Comparison of ENCODE assay signal across 8 mouse cellular contexts in genomic region chr2:119476166-119476565, GRCm38 (mm10). TPM values are rescaled to one million over a fixed set of nuclear protein-coding genes. Genes with fewer than 3 reads are reported as not detected.
DNase-seq lines count a peak whose midpoint lies in the region; ATAC-seq and TF ChIP-seq lines count a peak whose summit lies in the region.

No protein-coding gene starts in this region.

- H3K27me3 ChIP-seq in embryonic facial prominence, embryonic 12.5 days: no peaks in the 10 kb centered on the region
- no peaks in the 10 kb centered on the region for H3K27me3 ChIP-seq in intestine, embryonic 14.5 days (replicated peaks; ENCODE audit: control insufficient read depth, insufficient read depth, low read length)
- H3K27me3 ChIP-seq in midbrain, postnatal 0 days (ENCODE audit: insufficient read depth, low read length): no peaks in the 10 kb centered on the region

- no peak for ATAC-seq in embryonic facial prominence, embryonic 12.5 days (ENCODE audit: insufficient number of reproducible peaks, insufficient read depth, low FRiP score, low TSS enrichment)
- ATAC-seq in intestine, embryonic 14.5 days (replicated peaks; ENCODE audit: low FRiP score, low TSS enrichment, low read depth): no peak
- no peak for ATAC-seq in midbrain, postnatal 0 days (ENCODE audit: low FRiP score)

- WGBS in embryonic facial prominence, embryonic 12.5 days: 13% methylated on average over 7 of the region's 7 CpGs
- 13% methylated on average over 7 of the region's 7 CpGs for WGBS in intestine, embryonic 14.5 days
- WGBS in midbrain, postnatal 0 days: 21% methylated on average over 7 of the region's 7 CpGs

- peak overlapping the region; percentile 98 for H3K9ac ChIP-seq in embryonic facial prominence, embryonic 12.5 days
- H3K9ac ChIP-seq in intestine, embryonic 14.5 days (ENCODE audit: low read length): peak overlapping the region; percentile 99
- H3K9ac ChIP-seq in midbrain, postnatal 0 days (replicated peaks; ENCODE audit: low read length, poor library complexity, severe bottlenecking): peak overlapping the region; percentile 99; the same call in 1 of the 2 replicates

- 0 out of 2 replicates have a peak, but pooled peaks cover 5% of the 10 kb centered on the region for H3K36me3 ChIP-seq in embryonic facial prominence, embryonic 12.5 days
- H3K36me3 ChIP-seq in intestine, embryonic 14.5 days (ENCODE audit: control insufficient read depth, insufficient read depth, low read length): peaks cover 2% of the 10 kb centered on the region; the same call in 1 of the 2 replicates
- H3K36me3 ChIP-seq in midbrain, postnatal 0 days (ENCODE audit: insufficient read depth, low read length): no peaks in the 10 kb centered on the region

- H3K27ac ChIP-seq in layer of hippocampus, adult 2 months: peak overlapping the region; percentile 100; the same call in 1 of the 2 replicates
- no peak overlapping the region; the same call in 1 of the 2 replicates for H3K27ac ChIP-seq in embryonic facial prominence, embryonic 12.5 days
- no peak overlapping the region; the same call in 1 of the 2 replicates for H3K27ac ChIP-seq in intestine, embryonic 14.5 days (ENCODE audit: low read depth)
- H3K27ac ChIP-seq in midbrain, postnatal 0 days (ENCODE audit: low read depth, low read length): no peak overlapping the region

- H3K4me2 ChIP-seq in embryonic facial prominence, embryonic 12.5 days (replicated peaks): peak overlapping the region; percentile 65
- peak overlapping the region; percentile 72 for H3K4me2 ChIP-seq in intestine, embryonic 14.5 days (ENCODE audit: low read length)
- peak overlapping the region; percentile 69 for H3K4me2 ChIP-seq in midbrain, postnatal 0 days (ENCODE audit: low read depth, low read length, poor library complexity, severe bottlenecking)

- H3K4me3 ChIP-seq in layer of hippocampus, adult 2 months: peak overlapping the region; percentile 96
- H3K4me3 ChIP-seq in embryonic facial prominence, embryonic 12.5 days: peak overlapping the region; percentile 91
- H3K4me3 ChIP-seq in intestine, embryonic 14.5 days (ENCODE audit: low read depth, low read length): peak overlapping the region; percentile 96
- peak overlapping the region; percentile 92 for H3K4me3 ChIP-seq in midbrain, postnatal 0 days (ENCODE audit: low read depth, low read length)

- peaks cover 8% of the 10 kb centered on the region for H3K4me1 ChIP-seq in embryonic facial prominence, embryonic 12.5 days
- peaks cover 17% of the 10 kb centered on the region for H3K4me1 ChIP-seq in intestine, embryonic 14.5 days (replicated peaks; ENCODE audit: control insufficient read depth, insufficient read depth, low read length)
- H3K4me1 ChIP-seq in midbrain, postnatal 0 days (ENCODE audit: insufficient read depth, low read length): peaks cover 5% of the 10 kb centered on the region; the same call in 1 of the 2 replicates

- no peak for TF ChIP-seq CTCF in layer of hippocampus, adult 2 months (conservative IDR thresholded peaks at IDR 0.05)
- TF ChIP-seq CTCF in midbrain, postnatal 0 days (IDR thresholded peaks at IDR 0.05): no peak

- no peaks in the 10 kb centered on the region for H3K9me3 ChIP-seq in embryonic facial prominence, embryonic 12.5 days
- H3K9me3 ChIP-seq in intestine, embryonic 14.5 days (ENCODE audit: control insufficient read depth, low read length): no peaks in the 10 kb centered on the region
- H3K9me3 ChIP-seq in midbrain, postnatal 0 days (ENCODE audit: low read length): no peaks in the 10 kb centered on the region

- no peak for DNase-seq in layer of hippocampus, adult 2 months (ENCODE audit: low spot score in 2 of 2)
- no peak for DNase-seq in layer of hippocampus, postnatal 36 days
- DNase-seq in intestine, embryonic 14.5 days (ENCODE audit: low spot score): no peak
- no peak for DNase-seq in midbrain, postnatal 0 days (ENCODE audit: low spot score)
- DNase-seq in right cerebral cortex, adult 2 months (ENCODE audit: low spot score in 2 of 2): no peak
- DNase-seq in retina, embryonic 14.5 days (ENCODE audit: low spot score): no peak
- DNase-seq in left cerebral cortex, adult 18-20 months (ENCODE audit: low spot score in 2 of 2): no peak

RNA-seq across cellular contexts. Expression of gene Ino80, which starts 1.3 kb away (rescaled TPM):
- 10 to 100 TPM; 21.0 to 21.6 TPM for total RNA-seq in layer of hippocampus, adult 2 months (2021)
- 10 to 100 TPM; 18.2 to 18.7 TPM for total RNA-seq in layer of hippocampus, postnatal 36 days (2021)
- 4.7 and 4.9 TPM in 2 replicates for polyA plus RNA-seq in embryonic facial prominence, embryonic 12.5 days (2016; fragmentation: Nextera tagmentation; extraction: Ambion mirVana)
- polyA plus RNA-seq in intestine, embryonic 14.5 days (2014; fragmentation: Nextera tagmentation; extraction: Ambion mirVana): 7.0 and 8.3 TPM in 2 replicates
- 13.2 and 15.0 TPM in 2 replicates for total RNA-seq in midbrain, postnatal 0 days (2014; rRNA removed)
- polyA plus RNA-seq in midbrain, postnatal 0 days (2015; fragmentation: Nextera tagmentation; extraction: Ambion mirVana): 2.2 and 2.4 TPM in 2 replicates
- 10 to 100 TPM; 21.6 to 21.7 TPM for total RNA-seq in left cerebral cortex, adult 18-20 months (2021)
